Mouse (Mus musculus): Measurements from ENCODE around the gene Ofcc1.

DNA sequence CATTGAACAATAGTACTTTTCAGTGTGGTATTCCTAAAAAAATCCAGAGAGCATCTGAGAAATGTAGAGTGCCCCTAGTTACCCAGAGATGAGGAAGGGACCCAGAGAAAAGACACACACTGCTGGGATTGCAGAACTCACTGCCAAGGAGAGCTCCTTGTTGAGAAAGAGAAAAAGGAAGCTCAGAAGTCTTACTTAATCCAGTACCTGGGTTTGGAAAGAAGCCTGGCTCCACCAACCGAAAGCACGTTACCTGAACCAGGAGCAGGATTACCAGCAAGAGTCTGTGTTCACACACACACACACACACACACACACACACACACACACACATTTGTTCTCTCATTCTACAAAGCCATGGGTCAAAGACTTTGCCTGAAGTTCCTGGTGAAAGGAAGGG lies 14.2 kb downstream of the Ofcc1 start:
- TF ChIP-seq CTCF (IDR thresholded peaks at IDR 0.05; ENCODE audit: control insufficient read depth, insufficient read depth, insufficient replicate concordance, low read depth, low read length) (no peak), POLR2A (IDR thresholded peaks at IDR 0.05; ENCODE audit: control insufficient read depth, low read depth, low read length) (no peak)

All from testis, adult 2 months (tissue).